Mouse (Mus musculus): ENCODE results near the gene Cdc42bpa. TPM values are rescaled to one million over a fixed set of nuclear protein-coding genes. Genes with fewer than 3 reads are reported as not detected.

Cdc42bpa gene
- 12.1 and 14.3 TPM in 2 replicates for polyA plus RNA-seq (2012; rRNA removed)

GRCm38 (mm10) chr1:179959721-179960542 is at the start of gene Cdc42bpa:
Cdc42bpa (plus strand) TSS chr1:179960472.

GRCm38 (mm10) chr1:180198959-180199714 is 238.9 kb downstream of the Cdc42bpa start, which contains the start of gene Coq8a:
Coq8a (minus strand) TSS chr1:180199602.

Other genes with a start within 250 kb of the Cdc42bpa start
- not detected in 2 replicates for gene Kif28, start 215.2 kb upstream of the Cdc42bpa start, polyA plus RNA-seq (2012; rRNA removed)
- not detected in 2 replicates for gene Gm10518, start 157.1 kb upstream of the Cdc42bpa start, polyA plus RNA-seq (2012; rRNA removed)
- gene Ahctf1, start 156.8 kb upstream of the Cdc42bpa start, polyA plus RNA-seq (2012; rRNA removed) = 3.3 and 3.7 TPM in 2 replicates
- gene Coq8a, start 239.1 kb downstream of the Cdc42bpa start, polyA plus RNA-seq (2012; rRNA removed) = 24.3 and 26.9 TPM in 2 replicates

Measured in colon, adult 2 months (tissue).